Mouse (Mus musculus): ENCODE data around the gene Ctnna3.
"Not testable (repeated sequence)": the region's sequence is repeated elsewhere in the genome, so short reads cannot be mapped to it uniquely, and the experiment has no call there.

The Ctnna3 gene

DNA sequence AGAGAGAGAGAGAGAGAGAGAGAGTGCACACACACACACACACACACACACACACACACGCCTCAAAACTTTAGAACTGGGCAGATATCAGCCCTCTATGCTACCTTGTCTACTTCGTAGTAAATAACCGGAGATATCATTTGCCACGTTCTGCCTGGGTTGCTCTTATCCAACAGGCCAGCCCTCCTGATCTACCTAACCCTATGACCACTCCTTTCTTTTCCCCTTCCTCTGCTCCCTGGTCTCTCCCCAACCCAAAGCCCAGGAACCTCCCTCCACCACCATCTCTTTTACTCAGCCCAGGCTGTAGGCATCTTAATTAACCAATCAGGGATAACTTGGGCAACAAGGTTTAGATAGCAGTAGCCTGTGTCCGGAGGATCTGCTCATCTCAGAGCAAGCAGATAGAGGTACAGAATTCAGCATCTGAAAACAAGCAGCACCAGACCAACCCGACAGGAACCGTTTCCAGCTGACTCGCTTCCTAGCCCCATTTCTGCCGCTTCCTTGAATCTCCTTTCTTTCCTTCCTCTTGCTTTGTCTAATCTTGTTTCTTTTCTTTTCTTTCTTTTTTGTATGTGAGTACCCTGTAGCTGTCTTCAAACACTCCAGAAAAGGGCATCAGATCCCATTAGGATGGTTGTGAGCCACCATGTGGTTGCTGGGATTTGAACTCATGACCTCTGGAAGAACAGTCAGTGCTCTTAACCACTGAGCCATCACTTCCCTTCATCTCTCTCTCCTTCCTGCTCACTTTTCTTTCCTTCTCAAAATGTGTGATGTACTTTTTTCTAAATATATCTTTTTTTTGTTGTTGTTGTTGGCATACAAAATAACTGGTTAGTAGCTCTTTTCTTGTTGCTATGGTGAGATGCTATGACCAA, 6.1 kb upstream of the Ctnna3 start:
- in situ Hi-C loops (cut with MseI, MboI) = loop anchor here in 1 of 2 experiments (5.0 kb wide), 1 partner anchor 153 kb away; no protein-coding TSS in a partner anchor

DNA sequence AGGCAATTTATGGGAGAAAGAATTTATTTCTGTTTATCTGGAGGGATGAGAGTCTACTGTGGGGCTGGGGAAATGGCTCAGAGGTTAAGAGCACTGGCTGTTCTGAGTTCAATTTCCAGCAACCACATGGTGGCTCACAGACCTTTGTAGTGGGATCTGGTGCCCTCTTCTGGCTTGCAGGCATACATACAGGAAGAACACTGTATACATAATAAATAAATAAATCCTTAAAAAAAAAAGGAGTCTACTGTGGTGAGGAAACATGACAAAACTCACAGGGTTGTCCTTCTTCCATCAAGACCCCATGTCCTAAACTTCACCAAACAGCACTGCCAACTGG, 5.5 kb upstream of the Ctnna3 start:
- in situ Hi-C loops (cut with MseI, MboI) = loop anchor here in 1 of 2 experiments (5.0 kb wide), 1 partner anchor 153 kb away; no protein-coding TSS in a partner anchor

DNA sequence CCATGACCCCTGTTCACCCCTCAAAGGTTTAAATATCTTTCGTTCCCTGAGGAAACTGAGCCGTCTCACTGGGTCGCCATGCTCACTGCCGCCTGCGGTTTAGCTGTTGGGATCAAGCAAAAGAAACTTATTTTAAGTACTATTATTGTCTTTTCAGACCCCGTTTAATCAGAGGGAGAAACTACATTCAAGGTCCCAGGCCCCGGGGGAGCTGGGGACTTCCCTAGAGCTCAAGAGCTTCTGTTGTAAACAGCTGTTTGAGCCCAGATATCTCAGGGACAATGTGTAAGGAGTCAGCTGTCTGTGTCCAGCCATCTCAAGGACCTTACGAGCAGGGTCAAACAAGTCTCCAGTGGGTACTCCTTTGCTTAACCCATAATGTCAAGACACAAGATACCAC, 2.8 kb upstream of the Ctnna3 start:
- in situ Hi-C loops (cut with MseI, MboI) = no loop called here

DNA sequence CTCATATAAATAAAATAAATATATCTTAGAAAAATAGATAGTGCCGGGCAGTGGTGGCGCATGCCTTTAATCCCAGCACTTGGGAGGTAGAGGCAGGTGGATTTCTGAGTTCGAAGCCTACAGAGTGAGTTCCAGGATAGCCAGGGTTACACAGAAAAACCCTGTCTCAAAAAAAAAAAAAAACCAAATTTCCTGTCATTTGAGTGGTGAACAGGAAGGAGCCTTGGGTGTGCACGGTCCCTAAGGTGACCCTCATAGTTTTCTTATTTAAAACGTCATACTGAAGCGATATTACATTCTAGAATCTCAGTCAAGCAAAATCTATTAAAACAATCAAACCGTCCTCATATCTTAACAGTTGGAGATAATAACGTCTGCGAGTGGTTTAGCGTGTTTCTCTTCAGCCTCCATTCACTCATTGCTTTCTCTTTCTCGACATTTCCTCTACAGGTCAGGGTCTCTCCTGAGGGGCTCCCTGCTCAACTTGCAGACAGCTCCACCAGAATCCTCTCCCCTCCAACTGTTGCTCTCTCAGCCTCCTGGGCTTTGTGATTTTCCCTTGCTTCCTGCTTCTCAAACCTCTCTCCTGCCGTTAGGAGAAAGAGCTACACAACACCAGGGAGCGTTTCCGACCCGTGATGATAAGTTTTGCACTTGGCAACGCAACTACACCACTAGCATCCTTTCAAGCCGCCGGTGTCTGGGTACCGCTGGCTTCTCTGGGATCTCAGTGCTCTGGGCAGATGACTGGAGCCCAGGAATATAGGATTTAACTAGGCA, 1.5 kb upstream of the Ctnna3 start:
- in situ Hi-C loops (cut with MseI, MboI) = no loop called here

DNA sequence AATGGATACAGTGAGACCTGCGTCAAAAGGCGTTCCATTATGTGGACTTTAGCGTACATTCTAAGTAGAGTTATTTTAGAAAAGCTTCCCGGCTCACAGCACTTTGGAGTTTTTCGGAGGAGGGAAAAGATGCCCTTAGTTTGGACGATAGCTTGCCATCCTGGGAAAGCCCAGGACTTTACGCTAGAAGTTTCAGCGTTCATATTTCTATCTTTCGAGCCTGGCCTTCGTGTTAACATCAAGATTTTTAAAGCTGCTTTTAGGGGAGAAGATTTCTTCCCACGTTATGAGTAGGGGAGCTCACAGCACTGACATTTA, 916 bp upstream of the Ctnna3 start:
- in situ Hi-C loops (cut with MseI, MboI) = no loop called here

DNA sequence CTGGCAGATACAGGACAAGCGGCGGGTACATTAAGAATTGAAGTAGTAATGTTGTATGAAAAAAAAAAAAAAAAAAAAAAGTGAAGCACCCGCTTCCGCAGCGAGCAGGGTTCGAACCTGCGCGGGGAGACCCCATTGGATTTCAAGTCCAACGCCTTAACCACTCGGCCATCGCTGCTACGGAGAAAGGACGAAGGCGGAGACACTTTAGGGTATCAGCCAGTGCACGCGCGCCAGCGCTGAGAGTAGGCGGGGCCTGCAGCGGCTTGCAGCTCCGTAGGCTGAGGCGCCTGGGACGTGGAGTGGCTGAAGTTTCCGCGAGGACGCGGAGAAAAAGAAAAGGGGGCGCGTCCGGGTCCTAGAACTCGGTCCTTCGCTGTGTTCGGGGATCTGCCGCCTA, 518 bp upstream of the Ctnna3 start:
- in situ Hi-C loops (cut with MseI, MboI) = no loop called here

DNA sequence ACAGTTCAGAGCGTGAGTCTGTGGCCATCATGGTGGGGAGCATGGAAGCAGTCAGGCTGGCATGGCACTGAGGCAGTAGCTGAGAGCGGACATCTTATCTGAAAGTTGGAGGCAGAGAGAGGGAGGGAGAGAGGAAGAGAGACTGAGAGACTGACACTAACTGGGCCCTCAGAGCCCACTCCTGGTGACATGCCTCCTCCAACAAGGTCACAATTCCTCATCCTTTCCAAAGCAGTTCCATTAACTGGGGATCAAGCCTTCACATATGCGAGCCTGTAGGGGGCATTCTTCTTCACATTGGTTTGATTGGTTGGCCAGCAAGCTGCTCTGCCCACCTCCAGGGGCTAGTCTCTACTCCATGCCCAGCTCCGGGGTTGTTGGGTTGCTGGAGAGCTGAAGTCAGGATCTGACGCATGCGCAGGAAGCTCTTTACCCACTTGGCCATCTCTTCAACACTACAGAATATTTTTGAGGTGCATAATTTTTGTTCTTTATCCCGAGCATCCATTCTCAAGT, 1.4 kb downstream of the Ctnna3 start:
- in situ Hi-C loops (cut with MseI, MboI) = no loop called here

DNA sequence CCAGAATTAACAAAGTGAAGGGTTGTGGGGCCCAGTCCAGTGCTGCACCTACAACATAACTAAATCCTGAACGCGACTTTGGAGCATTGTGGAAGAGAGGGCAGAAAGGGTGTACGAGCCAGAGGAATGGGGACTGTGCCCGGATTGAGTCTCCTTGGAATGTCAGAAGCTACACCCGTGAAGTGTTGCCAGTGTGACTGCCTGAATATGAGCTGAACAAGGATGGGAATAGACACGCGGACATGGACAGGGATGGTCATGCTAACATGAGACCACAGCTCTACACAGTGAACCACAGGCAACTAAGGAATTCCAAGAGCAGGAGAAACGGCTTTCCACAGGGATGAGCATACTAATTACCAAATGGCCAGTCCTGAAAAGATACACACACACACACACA, 2.2 kb downstream of the Ctnna3 start:
- in situ Hi-C loops (cut with MseI, MboI) = no loop called here

DNA sequence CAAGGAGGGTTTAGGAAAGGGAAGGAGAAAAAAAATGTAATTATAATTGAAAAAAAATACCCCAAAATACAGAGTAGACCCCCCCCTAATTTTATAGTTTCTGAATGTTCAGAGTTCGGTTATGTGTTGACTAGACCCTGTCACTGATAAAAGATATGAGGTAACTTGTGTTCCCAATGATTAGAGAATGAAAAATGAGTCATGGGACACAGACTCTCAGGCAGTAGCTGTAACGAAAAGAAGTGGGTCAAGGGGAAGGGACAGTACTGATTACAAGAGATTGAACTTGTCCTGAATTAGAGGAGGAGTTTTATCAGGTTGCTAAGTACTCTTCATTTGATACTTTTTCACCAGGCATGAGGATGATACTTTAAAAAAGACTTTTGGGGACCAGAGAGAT, 3.0 kb downstream of the Ctnna3 start:
- in situ Hi-C loops (cut with MseI, MboI) = no loop called here

DNA sequence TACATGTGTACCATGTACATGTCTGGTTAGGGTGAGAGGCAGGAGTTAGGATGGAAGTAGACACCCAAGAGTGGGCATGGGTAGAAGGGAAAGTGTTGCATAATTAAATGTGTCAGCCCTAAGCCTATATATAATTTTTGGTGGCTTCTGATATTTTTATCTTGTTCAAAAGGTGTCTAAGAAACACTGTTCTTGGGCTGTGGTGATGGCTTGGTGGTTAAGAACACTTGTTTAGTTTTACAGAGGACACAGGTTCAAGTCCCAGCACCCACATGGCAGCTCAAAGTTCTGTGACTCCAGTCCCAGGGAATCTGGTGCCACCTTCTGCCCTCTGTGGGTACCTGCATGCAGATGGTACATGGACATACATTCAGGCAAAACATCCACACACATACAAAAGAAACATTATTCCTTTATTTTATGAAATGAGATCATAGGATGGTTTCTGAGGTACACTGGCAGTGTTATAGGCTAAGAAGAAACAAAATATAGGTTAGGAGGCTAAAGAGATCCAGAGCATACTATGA, 8.9 kb downstream of the Ctnna3 start:
- in situ Hi-C loops (cut with MseI, MboI) = no loop called here

DNA sequence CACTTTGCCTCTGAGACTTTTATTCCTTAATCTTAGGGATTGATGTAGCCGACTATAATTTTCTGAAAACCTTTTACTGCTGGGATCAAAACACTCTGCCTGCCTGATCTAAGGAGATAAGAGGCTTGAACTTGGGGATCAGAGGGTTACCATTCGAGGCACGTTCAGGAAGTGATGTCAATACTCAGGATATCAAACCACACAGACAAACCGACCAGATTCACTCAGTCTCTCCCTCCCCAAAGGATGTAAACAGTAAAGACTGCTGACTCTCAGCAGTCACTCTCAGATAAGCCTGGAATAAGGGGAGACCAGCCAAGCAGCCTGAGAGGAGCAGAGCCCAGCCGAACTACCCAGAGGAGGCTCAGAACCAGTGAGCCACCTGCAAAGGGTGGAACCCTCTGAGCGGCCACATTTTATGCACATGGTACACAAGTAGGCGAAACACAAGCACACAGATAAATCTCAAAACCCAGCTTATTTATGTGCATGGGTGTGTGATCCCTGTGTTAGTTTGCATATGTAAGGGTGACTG, 9.9 kb downstream of the Ctnna3 start:
- in situ Hi-C loops (cut with MseI, MboI) = no loop called here

DNA sequence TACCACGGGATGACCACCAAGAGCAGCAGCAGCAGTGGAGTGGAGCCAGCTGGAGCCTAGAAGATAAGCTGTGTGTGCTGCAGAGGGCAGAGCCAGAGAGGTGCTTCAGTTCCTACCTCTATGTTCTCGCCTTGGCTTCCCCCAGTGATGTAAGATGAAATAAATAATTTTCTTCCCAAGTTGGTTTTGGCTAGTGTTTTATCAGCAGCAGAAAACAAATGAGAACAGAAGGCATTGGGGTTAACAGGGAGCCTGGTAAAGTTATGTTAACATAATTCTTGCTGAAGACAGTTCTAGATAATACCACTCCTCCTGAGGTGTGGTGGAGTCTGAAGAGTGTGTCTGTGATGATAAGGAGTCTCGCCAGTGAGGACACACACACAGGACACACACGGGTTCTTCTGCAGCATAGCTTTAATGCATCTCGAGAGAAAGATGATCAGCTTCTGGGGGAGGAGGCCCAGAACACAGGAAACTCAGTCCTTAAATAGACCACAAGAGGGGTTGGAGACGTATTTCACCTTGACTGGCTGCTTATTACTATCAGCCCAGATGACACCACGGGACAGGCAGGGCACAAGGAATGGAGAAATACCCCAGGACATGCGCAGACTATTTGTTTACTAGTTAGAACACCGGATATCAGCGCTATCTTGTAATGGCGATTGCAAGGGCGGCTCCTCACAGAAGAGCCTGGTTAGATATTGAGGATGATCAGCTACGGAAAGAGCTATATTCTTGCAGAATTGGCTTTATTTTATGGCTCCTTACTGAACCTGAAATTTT, 14.9 kb downstream of the Ctnna3 start:
- in situ Hi-C loops (cut with MseI, MboI) = not testable (repeated sequence)

DNA sequence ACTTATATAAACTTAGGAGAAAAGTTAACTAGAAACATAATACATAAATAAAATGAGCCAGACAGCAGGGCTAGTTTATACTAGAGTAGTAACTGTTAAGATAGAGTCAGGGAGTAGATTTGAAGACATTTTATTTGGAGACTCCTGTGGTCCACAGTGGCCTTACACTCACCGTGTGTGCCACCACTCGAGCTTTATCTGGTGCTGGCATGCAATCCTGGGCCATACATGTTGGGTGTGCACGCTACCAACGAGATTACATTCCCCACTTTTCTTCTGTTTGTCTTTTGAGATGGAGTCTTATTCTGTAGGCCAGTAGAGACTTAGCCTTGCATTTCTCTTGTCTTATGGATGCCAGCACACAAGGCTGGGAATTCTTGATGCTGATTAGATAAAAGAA, 24.0 kb downstream of the Ctnna3 start:
- in situ Hi-C loops (cut with MseI, MboI) = no loop called here

DNA sequence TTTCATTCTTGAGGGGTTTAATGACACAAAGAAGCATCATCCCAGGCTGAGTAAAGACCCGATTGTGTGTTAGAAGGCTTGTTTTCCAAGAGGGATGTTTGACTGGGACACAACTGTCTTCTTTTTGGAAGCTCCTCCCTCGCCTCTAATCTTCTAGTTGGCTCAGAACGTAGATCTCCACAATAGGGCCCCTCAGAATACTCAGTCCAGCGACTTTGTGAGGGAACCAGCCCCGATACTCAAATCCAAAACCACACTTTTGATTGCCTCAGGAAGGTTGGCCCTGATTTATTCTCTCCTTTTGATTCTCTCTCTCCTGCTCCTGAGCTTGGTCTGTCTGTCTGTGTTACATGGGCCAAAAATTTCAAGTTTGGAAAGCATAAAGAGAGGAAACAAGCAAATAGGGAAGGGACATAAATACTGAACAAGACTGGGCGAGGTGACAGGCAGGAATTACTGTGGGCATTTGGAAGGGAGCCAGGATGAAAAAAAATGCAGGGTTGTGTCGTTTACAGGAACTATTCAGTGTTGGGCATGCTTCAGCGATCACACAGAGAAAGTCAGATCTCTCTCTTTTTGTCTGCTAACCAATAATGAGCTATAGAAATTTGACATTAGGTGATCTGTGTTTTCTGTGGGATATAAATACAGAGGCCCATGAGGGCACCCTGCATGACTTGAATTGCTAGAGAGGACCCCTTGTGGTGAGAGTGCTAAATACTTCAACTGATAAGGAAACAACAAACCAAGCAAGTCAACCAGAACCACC, 25.4 kb downstream of the Ctnna3 start:
- in situ Hi-C loops (cut with MseI, MboI) = no loop called here

DNA sequence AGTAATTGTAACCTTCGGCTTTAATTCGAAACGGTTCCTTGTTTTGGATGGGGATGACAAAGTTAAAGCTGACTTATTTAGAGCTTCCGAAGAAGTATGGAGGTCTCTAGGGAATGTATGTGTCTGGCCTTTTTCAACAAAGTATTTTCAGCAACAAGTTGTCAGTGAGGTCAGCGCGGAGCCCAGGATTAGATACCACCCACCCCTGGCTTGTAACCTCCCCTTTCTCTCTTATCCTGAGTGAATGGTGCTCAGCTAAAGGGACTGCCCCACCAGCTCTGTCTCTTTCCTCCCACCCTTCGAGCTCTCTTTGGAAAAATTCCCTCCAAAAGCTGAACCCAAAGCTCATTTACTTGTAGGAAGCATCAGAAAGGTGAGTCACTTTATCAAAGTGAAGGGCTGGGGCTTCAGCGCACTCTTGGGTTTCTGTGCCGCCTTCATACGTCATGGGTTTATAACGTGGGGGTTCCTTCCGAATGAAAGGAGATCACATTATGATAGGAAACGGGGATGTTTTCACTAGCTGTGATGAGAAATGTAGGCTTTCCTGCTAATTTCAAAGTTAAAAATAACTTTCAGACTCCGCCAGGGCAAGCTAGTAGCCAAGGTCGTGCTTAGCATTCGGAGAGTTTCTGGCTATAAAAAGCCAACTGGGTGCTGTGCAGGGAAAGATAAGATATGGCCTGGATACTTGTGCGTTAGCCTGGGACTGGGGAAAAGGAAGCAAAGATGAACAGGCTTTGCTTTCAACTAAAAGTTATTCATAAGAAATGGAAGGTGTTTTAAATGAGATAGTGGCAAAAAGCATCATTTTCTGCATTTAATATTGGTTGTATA, 27.6 kb downstream of the Ctnna3 start:
- in situ Hi-C loops (cut with MseI, MboI) = no loop called here

DNA sequence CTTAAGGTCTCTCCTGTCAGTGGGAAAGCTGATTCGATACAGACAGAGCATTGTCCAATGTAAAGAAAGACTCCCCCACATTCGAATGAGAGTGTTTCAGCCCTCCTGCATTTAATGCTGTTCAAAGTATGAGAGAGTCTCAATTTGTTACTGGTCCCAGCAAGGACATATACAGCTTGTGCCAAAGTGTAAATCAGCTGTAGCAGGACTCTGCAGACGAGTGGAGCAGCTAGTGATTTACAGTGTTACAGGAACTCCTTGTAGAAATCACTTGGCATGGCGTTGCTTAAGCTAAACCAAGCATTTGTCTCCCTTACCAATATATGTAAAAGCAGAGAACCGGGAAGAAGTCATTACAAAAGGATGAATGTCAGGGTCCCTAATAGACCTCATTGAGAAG, 31.0 kb downstream of the Ctnna3 start:
- in situ Hi-C loops (cut with MseI, MboI) = no loop called here

DNA sequence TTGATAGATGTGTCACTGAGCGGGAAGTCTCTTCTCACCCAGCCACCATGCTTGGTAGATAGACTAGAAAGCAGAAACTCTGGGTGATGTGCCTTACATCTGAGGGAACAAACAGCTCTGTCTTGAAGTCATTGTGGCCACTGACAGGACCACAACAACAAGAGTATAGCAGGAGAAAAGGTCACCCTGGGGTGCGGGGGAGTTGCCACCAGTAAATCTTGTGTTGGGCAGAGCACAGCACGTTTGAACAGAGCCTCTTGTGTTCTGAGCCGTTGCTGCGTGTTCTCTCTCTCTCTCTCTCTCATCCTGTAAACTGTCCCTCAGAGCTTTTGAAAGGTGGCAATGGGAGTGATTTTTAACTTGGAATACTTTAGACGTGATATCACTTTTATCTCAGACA, 42.6 kb downstream of the Ctnna3 start:
- in situ Hi-C loops (cut with MseI, MboI) = no loop called here

DNA sequence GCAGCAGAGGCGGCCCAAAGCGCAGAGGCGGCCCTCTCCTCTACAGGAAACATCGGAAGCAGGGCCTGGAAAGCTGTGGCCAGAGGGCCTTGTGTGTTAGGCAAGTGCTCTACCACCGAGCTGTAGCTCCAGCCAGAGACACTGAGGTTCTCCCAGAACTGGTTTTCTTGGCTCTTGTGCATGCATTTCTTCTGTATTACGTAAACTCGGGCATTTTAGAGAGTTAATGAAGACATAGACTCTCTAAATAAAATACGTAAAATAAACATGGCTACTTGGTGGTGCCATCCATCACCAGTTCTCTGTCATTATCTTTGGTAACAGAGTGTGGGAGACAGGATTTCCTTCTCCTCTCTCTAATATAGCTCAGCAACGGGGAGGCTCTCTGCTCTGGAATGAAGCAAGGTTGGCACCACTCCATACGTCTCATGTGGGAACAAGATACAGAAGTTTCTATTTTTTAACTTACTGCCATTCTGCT, 46.3 kb downstream of the Ctnna3 start:
- in situ Hi-C loops (cut with MseI, MboI) = no loop called here

DNA sequence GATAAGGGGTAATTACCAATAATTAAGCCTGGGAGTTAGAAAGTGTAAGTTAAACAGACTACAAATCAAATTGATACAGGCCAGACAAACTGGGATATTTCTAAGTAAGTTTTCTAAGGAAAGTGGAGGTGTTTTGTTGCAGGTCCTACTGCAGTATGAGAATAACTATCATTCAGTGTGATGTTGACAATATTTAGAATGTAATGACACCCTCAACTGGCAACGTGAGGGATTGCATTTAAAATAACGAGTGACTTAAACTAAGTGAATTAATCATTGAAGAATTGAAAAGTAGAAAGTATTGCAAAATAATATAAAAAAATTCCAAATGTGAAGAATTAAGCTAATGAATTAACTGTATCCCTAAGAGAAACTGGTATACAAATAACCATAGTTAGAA, 49.0 kb downstream of the Ctnna3 start:
- in situ Hi-C loops (cut with MseI, MboI) = no loop called here

DNA sequence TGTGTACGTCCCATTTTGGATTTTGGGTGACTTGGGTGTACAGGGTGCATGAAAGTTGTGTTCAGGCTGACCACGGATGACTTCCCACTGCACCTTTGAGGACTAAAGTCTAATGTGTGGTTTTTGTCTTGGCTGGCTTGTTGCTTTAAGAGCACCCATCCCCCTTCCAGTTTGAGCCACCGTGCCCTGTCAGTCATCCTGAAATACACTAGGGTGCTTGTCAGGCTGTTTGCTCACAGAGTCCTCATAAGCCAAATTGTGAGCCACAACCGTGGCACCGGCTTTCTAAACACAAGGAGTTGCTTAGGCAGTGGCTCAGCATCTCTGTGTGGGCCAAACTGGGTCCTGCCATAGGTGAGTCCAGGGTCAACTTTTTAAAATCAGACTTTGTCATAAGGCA, 50.2 kb downstream of the Ctnna3 start:
- in situ Hi-C loops (cut with MseI, MboI) = no loop called here

Data from mouse trophoblast stem cell (cell line).